Mouse (Mus musculus): Measurements from ENCODE around the gene Homer2. TPM values are rescaled to one million over a fixed set of nuclear protein-coding genes. Genes with fewer than 3 reads are reported as not detected.

The Homer2 gene
- total RNA-seq (2021) = 10 to 100 TPM; 74.9 to 79.6 TPM
- long read RNA-seq, experiment 1, transcript Homer2-201 (9 exons, 1,736 nt) = major isoform, 14 of 35 reads
- long read RNA-seq, experiment 1, transcript Homer2-206 (9 exons, 1,634 nt) = minor isoform, 13 of 35 reads
- long read RNA-seq, experiment 1, partial matches to known transcripts = 3 of 35 reads
- long read RNA-seq, experiment 1, other reads (novel, unspliced or antisense) = 5 of 35 reads
- long read RNA-seq, experiment 2, transcript Homer2-201 (9 exons, 1,736 nt) = minor isoform, 19 of 51 reads
- long read RNA-seq, experiment 2, transcript Homer2-206 (9 exons, 1,634 nt) = major isoform, 21 of 51 reads
- long read RNA-seq, experiment 2, partial matches to known transcripts = 0 of 51 reads
- long read RNA-seq, experiment 2, other reads (novel, unspliced or antisense) = 11 of 51 reads

- intact Hi-C loops (cut with DNase I) = loop anchor here (5.0 kb wide), 1 partner anchor 75 kb away; no protein-coding TSS in a partner anchor
Observed at GRCm38 (mm10) chr7:81707471-81708140, at the start of gene Homer2. Gene Homer2 (minus strand): TSS chr7:81707527.

DNA sequence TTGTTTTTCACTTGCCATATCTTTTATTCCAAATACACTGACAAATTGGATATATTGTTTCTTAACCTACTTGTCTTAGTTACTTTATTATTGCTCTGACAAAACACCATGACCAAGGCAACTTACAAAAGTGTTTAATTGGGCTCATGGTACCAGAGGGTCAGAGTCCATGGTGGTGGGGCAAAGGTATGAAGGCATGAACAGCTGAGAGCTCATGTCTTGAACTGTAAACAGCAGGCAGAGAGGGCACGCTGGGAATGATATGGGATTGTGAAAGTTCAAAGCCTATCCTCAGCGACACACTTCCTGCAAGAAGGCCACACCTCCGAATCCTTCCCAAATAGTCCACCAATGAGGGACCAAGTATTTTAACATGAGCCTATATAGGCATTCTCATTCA lies 40.6 kb upstream of the Homer2 start:
- intact Hi-C loops (cut with DNase I) = no loop called here
- DNase-seq (ENCODE audit: low spot score in 2 of 2) = no peak

More at GRCm38 (mm10) chr7:81707471-81708140, at the start of gene Homer2:
- no peak for DNase-seq (ENCODE audit: low spot score in 2 of 2)

GRCm38 (mm10) chr7:81744145-81744544 lies 36.8 kb upstream of the Homer2 start:
- DNase-seq (ENCODE audit: low spot score in 2 of 2) = no peak
- intact Hi-C loops (cut with DNase I) = no loop called here

DNA sequence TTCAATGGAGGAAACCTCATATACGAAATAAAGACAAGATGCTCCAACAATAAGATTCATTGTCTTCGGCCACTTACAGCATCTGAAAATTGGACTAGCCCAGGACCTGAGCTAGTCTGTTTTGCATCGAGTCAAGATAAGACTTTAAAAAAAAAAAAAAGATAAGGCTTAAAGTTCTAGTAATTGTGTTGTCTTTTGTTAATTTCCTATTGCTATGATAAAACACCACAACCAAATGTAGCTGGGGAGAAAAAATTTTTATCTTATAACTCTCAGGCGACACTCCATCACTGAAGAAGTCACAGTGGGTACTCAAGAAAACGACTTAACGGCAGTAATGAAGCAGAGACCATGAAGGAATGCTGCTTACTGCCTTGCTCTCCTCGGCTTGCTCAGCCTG lies 32.7 kb upstream of the Homer2 start:
- DNase-seq (ENCODE audit: low spot score in 2 of 2) = no peak
- intact Hi-C loops (cut with DNase I) = no loop called here

DNA sequence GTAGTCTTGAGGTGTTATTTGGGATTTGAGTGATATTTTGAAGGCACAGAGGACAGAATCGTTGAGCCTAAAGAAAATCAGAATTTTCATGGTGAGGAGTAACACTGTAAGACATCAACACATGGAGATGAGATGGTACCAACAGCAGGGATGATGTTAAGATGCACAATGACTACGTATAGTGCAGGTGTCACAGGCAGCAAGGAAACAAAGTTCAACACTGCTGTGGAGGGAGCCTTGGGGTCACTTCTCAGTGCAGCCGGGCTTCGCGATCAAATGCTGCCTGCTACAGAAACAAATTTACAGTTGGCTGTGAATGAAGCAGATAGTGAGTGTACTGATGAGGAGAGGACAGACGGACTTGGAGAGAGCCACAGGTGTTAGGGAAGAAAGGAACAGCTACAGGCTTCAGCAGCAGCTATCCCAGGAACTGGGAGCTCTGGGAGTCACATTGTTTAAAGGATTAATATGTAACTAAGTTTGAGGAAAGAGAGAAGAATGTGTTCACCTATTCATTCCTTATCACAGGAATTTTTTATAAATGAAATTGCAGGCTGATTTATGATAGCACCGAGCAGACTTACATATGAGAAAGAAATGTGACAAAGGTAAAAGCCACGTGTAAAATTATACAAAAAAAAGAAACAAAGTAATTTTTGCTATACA lies 31.5 kb upstream of the Homer2 start:
- no peak for DNase-seq (ENCODE audit: low spot score in 2 of 2)
- intact Hi-C loops (cut with DNase I) = no loop called here

DNA sequence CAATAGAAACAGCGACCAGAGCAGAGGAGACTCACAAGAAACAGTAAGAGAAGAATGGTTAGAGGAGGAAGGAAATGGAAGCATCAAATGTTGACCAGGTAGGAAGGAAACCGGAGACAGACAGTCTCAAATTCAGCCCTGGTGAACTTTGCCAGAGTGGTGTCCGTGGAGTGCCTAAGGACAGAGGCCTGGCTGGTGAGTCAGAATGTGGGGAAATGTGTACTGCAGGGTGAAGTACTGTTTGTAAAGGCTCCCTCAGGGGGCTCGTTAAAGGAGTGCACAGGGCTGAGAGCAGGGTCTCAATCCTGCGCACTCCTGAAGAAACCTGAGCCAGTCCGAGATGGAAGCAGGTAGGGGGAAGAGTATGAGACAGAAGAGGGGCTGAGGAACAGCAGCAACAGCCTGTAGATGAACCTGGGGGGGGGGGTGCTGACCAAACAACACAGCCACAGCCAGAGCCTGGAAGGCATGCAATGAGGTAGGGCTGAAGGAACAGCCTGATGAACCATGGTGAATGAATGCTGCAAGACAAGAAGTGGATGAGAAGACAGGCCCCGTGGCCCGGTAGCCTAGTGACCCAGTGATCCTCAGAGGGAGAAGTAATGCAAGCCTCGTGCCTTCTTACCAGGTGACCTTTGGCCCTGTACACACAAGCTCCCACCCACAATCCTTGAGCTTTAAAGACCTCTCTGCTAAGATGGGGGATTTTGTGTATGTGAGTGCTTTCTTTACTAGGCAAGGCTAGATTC lies 28.1 kb upstream of the Homer2 start:
- DNase-seq (ENCODE audit: low spot score in 2 of 2) = no peak
- intact Hi-C loops (cut with DNase I) = no loop called here

DNA sequence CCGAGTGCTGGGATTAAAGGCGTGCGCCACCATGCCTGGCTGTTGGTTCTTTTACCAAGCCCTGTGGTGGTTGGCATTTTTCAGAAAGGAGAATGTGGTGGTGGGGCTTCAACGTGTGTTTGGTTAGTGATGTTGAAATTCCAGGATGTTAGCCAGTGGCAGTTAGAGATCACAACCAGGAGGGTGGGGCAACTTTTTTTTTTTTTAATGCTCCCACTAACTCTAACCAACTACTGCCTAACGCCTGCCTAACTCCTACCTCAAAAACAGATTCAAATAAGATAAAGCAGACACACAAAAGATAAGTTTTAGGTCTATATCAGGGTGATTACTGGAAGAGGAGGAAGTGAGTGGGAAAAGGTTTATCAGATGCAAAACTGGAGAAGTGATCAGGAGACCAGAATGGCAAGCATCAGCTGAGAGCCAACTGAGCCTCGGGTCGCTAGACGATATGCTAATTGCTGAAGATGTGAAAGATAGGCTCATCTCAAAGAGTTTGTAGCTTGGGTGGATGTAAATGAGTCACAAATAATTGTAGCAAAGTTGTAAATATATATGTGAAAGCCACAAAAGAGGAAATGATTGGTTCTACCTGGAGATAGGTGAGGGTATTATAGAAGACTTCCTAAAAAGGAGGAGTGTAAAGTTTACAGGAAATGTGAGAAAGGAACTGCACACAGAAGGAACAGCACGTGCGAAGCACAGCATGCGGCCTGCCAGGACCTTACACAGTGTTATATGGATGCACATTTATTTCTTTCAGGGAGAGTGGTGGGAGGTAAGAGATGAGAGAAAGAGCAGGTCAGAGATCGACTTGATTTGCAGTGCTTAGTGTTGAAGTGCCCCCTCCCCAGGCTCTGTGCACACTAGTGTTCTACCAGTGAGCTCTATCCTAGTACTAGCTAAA lies 25.1 kb upstream of the Homer2 start:
- DNase-seq (ENCODE audit: low spot score in 2 of 2) = no peak
- intact Hi-C loops (cut with DNase I) = loop anchor here (5.0 kb wide), 1 partner anchor 80 kb away; no protein-coding TSS in a partner anchor

- DNase-seq (ENCODE audit: low spot score in 2 of 2) = peak; percentile 53 to 78
- intact Hi-C loops (cut with DNase I) = loop anchor here (5.0 kb wide), 1 partner anchor 79 kb away; no protein-coding TSS in a partner anchor
Observed at GRCm38 (mm10) chr7:81731181-81731651, 23.9 kb upstream of the Homer2 start.

DNA sequence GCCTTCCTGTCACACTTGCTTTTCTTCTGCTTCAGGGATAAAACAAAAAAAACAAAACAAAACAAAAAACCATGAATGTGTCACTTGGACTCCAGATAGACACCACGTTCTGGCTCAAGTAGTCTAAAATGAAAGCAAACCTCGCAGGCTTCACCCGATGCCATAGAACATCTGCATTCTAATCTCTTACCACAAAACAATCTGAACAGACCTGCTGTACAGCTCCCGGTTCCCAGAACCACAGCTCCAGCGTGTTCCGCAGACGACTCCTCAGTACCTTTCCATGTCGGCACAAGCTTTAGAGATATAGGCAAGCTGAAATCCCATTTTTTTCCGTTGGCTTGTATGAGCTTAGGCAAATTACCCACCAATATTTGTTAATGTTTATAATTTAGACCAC lies 22.5 kb upstream of the Homer2 start:
- intact Hi-C loops (cut with DNase I) = loop anchor here (5.0 kb wide), 1 partner anchor 77 kb away; no protein-coding TSS in a partner anchor

DNA sequence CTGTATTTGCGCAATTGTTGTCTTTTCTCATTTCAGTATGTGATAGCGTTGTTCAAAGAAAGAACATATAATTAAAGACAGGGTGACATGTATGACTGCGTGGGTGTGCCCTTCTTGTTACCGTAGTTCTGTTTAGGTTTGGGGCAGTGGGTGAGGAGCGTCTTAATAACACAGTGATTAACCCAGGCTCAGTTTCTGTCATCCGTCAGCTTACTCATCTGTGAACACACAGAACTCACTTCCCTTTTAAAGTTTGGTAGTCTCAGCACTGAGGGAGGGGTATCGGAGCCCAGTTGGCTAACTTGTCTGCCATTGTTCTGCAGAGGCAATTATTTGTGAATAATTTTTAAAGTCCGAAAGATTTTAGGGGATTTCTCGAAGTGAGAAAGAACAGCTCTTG lies 20.4 kb upstream of the Homer2 start:
- intact Hi-C loops (cut with DNase I) = no loop called here
- DNase-seq (ENCODE audit: low spot score in 2 of 2) = no peak

More for the DNA sequence above, 22.5 kb upstream of the Homer2 start:
- no peak for DNase-seq (ENCODE audit: low spot score in 2 of 2)

GRCm38 (mm10) chr7:81726728-81727005 lies 19.3 kb upstream of the Homer2 start:
- intact Hi-C loops (cut with DNase I) = no loop called here
- no peak for DNase-seq (ENCODE audit: low spot score in 2 of 2)

DNA sequence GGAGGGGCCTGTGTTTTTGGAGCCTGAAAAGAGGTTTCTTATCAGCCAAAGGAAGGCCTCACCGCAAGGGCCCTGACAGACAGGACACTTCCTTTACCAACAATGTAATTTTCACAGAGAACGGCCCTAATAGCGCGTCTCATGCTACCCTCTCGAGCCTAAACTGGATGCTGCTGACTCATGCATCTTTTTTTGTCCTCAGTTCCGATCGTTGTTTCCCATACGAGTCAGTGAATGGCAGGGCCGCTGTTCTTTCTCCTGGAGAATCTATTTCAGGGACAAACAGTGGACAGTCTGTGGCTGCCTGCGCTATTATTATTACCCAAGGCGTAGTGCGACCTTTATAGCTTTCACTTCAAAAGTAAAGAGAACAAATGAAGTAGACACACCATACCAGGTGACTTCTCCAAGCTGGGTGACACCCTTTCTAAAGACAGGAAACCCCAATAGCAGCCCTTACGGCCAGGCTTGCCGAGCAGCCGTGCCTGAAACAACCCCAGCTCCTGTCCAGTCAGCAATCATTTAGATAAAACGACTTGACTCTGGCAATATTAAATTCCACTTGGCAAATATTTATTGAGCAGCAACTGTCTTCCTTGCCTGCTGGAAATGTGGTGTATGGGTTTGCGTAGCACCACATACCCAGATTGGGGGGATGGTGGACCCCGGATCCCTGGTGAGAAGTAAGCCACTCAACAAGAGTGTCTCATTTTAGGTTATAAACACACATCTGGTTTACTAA lies 18.8 kb upstream of the Homer2 start:
- DNase-seq (ENCODE audit: low spot score in 2 of 2) = no peak
- intact Hi-C loops (cut with DNase I) = no loop called here

DNA sequence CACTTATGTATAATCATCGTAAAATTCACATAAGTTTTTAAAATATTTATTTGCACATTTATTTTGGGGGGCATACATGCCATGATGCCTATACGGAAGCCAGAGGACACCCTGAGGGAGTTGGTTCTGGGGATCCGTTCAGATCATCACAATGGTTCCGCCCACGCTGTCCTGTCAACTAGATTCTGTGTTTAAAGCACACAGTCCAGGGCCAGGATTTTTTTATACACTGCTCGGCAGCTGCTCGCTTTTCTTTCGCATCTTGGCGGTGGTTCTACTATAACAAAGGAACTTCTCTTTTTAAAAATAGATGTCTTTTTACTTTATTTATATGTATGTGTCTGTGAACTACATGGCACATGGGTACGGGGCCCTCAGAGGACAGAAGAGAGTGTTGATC lies 16.5 kb upstream of the Homer2 start:
- intact Hi-C loops (cut with DNase I) = no loop called here
- DNase-seq (ENCODE audit: low spot score in 2 of 2) = peak; percentile 44 to 79

- no peak for DNase-seq (ENCODE audit: low spot score in 2 of 2)
- intact Hi-C loops (cut with DNase I) = no loop called here
Observed at GRCm38 (mm10) chr7:81721271-81721670, 13.9 kb upstream of the Homer2 start.

DNA sequence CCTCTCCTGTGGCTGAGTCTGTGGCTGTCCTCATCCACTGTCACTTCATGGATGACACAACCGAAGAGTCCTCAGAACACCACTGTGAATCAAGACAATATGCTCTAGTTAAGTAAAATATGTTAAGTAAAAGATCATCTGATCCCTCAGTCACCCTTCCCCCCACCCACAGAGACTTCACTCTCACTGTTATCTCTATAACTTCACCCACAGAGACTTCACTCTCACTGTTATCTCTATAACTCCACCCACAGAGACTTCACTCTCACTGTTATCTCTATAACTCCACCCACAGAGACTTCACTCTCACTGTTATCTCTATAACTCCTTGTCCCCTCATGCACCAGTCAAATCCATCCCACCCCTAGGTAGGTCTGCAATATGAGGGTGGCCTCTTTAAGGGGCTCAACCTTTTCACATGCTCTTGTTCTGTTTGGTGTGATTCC lies 11.9 kb upstream of the Homer2 start:
- intact Hi-C loops (cut with DNase I) = no loop called here
- no peak for DNase-seq (ENCODE audit: low spot score in 2 of 2)

DNA sequence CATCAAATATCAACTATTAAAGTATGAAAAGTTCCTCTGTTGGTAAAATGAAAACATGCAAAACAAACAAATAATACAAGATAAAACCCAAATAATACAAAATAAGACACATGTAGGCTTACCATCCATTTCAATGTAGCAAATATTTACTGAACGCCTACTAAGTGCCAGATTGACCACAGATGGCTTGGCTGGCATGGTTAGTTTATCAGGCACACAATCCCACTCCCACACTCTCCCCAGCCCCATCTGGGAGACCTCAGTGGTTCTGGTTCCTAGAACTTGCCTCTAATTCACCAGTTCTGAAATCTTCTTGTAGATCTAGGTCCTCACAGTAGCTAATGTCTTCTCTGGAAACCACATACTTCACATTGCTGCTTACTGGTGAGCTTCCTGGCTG lies 11.3 kb upstream of the Homer2 start:
- intact Hi-C loops (cut with DNase I) = no loop called here
- DNase-seq (ENCODE audit: low spot score in 2 of 2) = no peak

- intact Hi-C loops (cut with DNase I) = no loop called here
- DNase-seq (ENCODE audit: low spot score in 2 of 2) = no peak
Observed at GRCm38 (mm10) chr7:81710166-81710565, 2.8 kb upstream of the Homer2 start.

DNA sequence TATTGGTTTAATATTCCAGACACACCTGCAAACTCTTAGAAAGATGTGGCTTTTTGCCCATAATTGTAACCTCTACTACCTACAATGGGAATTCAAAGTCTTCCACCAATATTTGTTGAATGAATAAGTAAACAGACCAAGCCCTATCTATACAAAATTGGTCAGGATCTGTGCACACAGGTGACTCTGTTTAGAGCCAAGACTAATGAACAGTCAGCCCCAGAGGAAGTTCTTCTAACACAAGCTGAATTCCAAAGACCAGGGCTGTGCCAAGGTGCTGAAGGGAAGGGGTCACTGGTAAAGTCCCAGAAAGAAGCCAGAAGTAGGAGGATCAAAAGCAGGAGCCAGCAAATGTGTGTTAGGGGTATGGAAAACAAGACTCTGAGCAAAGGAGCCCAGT lies 838 bp upstream of the Homer2 start:
- intact Hi-C loops (cut with DNase I) = loop anchor here (5.0 kb wide), 1 partner anchor 76 kb away; no protein-coding TSS in a partner anchor
- DNase-seq (ENCODE audit: low spot score in 2 of 2) = no peak
